ENCODE assay signal across 21 mouse cellular contexts in genomic region chr5:126223696-126224095, GRCm38 (mm10).
"Had no signal": no experiment of that assay in that cellular context is flagged by ENCODE, and none has a peak within 500 bp of the region (broad histone marks: within the 10 kb centered on the region; RNA-seq: fewer than 3 reads in every experiment).

No protein-coding gene starts in this region.

- DNase-seq: gastrocnemius, adult 2 months; gastrocnemius, postnatal 10 days; gastrocnemius, postnatal 25 days; heart, adult 2 months; heart, postnatal 10 days; heart, postnatal 4 days; kidney, adult 18-20 months; kidney, adult 8-10 months; kidney, postnatal 10 days; kidney, postnatal 25 days; kidney, postnatal 4 days had no signal

- H3K9me3 ChIP-seq: hindbrain, embryonic 10.5 days; hindbrain, embryonic 12.5 days; intestine, embryonic 15.5 days; limb, embryonic 13.5 days; limb, embryonic 15.5 days; liver, embryonic 12.5 days had no signal

- H3K27me3 ChIP-seq: heart, embryonic 12.5 days; hindbrain, embryonic 12.5 days; intestine, embryonic 15.5 days; limb, embryonic 13.5 days; limb, embryonic 15.5 days; liver, embryonic 12.5 days had no signal

- H3K4me3 ChIP-seq: gastrocnemius, adult 2 months; heart, adult 2 months; heart, embryonic 12.5 days; hindbrain, embryonic 10.5 days; hindbrain, embryonic 12.5 days; intestine, embryonic 15.5 days; layer of hippocampus, adult 2 months; left cerebral cortex, adult 2 months; limb, embryonic 13.5 days; limb, embryonic 15.5 days; liver, embryonic 12.5 days had no signal

- H3K36me3 ChIP-seq: heart, embryonic 12.5 days; hindbrain, embryonic 10.5 days; hindbrain, embryonic 12.5 days; intestine, embryonic 15.5 days; limb, embryonic 13.5 days; limb, embryonic 15.5 days; liver, embryonic 12.5 days had no signal

- H3K27ac ChIP-seq: gastrocnemius, adult 2 months; heart, adult 2 months; hindbrain, embryonic 10.5 days; hindbrain, embryonic 12.5 days; hindbrain, embryonic 14.5 days; intestine, embryonic 15.5 days; layer of hippocampus, adult 2 months; left cerebral cortex, adult 2 months; limb, embryonic 13.5 days; limb, embryonic 15.5 days; liver, embryonic 12.5 days had no signal

- H3K4me1 ChIP-seq: heart, embryonic 12.5 days; intestine, embryonic 15.5 days; limb, embryonic 13.5 days; limb, embryonic 15.5 days; liver, embryonic 12.5 days had no signal
